Mouse (Mus musculus): Measurements from ENCODE around the gene Vmn2r82. TPM values are rescaled to one million over a fixed set of nuclear protein-coding genes. Genes with fewer than 3 reads are reported as not detected.
"Not testable (repeated sequence)": the region's sequence is repeated elsewhere in the genome, so short reads cannot be mapped to it uniquely, and the experiment has no call there.

Gene Vmn2r82
- polyA plus RNA-seq (2014; fragmentation: Nextera tagmentation; extraction: Ambion mirVana), result not detected in 2 replicates

DNA sequence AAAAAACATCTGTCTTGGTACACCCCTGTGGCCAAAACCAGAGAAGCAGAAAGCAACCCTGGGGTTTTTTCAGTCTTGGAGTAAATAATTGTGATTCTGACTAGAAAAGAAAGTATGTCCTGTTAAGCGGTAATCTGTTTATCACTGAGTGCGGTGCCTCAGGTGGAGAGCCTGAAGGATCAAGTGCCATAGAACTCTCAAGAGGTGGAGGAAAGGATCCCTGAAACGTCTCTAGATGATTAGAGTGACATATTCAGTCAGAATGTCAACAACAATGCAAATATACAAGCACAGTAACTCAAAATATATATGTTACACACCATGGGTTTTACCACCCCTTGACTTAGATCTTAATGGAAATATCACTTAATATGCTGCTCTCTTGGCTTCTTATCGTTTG, at the start of gene Vmn2r82:
Vmn2r82 (plus strand) TSS at position 301 of the 400 bp plus-strand sequence.
- H3K9ac ChIP-seq (ENCODE audit: low read length); DNase-seq (ENCODE audit: low spot score); H3K9me3 ChIP-seq (ENCODE audit: control insufficient read depth, low read length); H3K36me3 ChIP-seq (ENCODE audit: control insufficient read depth, insufficient read depth, low read length); H3K4me2 ChIP-seq (ENCODE audit: low read depth, low read length, severe bottlenecking); H3K4me1 ChIP-seq (replicated peaks; ENCODE audit: control insufficient read depth, insufficient read depth, low read length); H3K27ac ChIP-seq (ENCODE audit: low read depth, low read length); ATAC-seq (replicated peaks; ENCODE audit: low FRiP score); H3K4me3 ChIP-seq (ENCODE audit: low read depth, low read length); H3K27me3 ChIP-seq (ENCODE audit: control insufficient read depth, insufficient read depth, low read length): not testable (repeated sequence)
- 84% methylated on average over 4 of the region's 4 CpGs for WGBS

DNA sequence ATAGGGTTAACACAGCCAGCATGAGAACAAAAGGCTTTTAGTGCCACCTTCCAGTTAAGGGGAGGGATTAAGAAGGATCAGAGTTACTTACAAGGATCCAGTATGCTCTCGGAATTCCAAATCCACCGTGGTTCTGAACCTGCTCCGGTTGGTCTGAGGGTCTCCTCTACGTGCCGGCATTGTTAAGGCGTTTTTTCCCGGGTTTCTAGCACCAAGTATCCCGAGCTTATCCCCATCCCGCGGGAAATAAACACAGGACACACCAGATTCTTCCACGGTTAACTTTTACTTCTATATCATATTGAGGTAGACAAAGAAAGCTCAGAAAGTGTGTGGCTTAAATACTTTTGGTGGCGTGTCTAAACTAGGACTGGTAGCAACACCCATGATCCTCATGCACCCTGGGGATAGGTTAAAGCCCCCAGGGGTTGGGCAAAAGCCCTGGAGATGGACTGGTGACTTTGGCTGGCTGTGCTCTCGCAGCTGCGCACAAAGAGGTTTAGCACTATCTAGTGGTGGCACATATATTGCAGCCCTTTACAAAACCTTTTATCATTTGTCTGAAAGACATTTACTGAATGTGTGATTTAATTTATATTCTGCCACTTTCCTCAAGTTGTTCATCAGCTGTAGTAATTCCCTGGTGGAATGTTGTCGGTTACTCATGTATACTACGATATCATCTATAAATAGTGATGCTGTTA, 34.1 kb upstream of the Vmn2r82 start:
- peak overlapping the region; percentile 26 for H3K4me3 ChIP-seq (ENCODE audit: low read depth, low read length)
- not testable (repeated sequence) for H3K9me3 ChIP-seq (ENCODE audit: control insufficient read depth, low read length); H3K4me1 ChIP-seq (replicated peaks; ENCODE audit: control insufficient read depth, insufficient read depth, low read length); H3K27ac ChIP-seq (ENCODE audit: low read depth, low read length); H3K36me3 ChIP-seq (ENCODE audit: control insufficient read depth, insufficient read depth, low read length); H3K9ac ChIP-seq (ENCODE audit: low read length); H3K27me3 ChIP-seq (ENCODE audit: control insufficient read depth, insufficient read depth, low read length)
- H3K4me2 ChIP-seq (ENCODE audit: low read depth, low read length, severe bottlenecking), result peak overlapping the region; percentile 31; the same call in 1 of the 2 replicates
- ATAC-seq (replicated peaks; ENCODE audit: low FRiP score) (peak; percentile 75), DNase-seq (ENCODE audit: low spot score) (peak; percentile 53)
- WGBS, result 5% methylated on average over 16 of the region's 16 CpGs

DNA sequence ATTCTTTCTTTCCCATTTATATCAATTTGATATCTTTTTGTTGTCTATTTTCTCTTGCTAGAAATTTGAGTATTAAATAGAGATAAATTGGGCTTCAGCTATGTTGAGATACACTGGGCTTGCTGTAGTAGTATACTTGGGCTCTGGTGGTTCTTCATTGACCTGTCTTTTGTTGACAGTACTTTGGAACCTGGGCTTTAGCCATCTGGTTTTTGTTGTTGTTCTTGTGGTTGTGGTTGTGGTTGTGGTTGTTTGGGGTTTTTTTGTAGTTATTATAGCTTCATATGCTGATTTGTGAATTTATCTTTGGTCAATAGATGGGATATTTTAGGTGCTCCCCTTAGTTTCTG, 33.6 kb upstream of the Vmn2r82 start:
- Histone ChIP-seq H3K9ac (ENCODE audit: low read length) (no peak overlapping the region), H3K4me3 (ENCODE audit: low read depth, low read length) (no peak overlapping the region), H3K27ac (ENCODE audit: low read depth, low read length) (no peak overlapping the region), H3K27me3 (ENCODE audit: control insufficient read depth, insufficient read depth, low read length) (no peaks in the 10 kb centered on the region), H3K9me3 (ENCODE audit: control insufficient read depth, low read length) (no peaks in the 10 kb centered on the region), H3K4me2 (ENCODE audit: low read depth, low read length, severe bottlenecking) (no peak overlapping the region), H3K4me1 (replicated peaks; ENCODE audit: control insufficient read depth, insufficient read depth, low read length) (no peaks in the 10 kb centered on the region), H3K36me3 (ENCODE audit: control insufficient read depth, insufficient read depth, low read length) (no peaks in the 10 kb centered on the region)
- ATAC-seq (replicated peaks; ENCODE audit: low FRiP score) (peak; percentile 78), DNase-seq (ENCODE audit: low spot score) (no peak)

DNA sequence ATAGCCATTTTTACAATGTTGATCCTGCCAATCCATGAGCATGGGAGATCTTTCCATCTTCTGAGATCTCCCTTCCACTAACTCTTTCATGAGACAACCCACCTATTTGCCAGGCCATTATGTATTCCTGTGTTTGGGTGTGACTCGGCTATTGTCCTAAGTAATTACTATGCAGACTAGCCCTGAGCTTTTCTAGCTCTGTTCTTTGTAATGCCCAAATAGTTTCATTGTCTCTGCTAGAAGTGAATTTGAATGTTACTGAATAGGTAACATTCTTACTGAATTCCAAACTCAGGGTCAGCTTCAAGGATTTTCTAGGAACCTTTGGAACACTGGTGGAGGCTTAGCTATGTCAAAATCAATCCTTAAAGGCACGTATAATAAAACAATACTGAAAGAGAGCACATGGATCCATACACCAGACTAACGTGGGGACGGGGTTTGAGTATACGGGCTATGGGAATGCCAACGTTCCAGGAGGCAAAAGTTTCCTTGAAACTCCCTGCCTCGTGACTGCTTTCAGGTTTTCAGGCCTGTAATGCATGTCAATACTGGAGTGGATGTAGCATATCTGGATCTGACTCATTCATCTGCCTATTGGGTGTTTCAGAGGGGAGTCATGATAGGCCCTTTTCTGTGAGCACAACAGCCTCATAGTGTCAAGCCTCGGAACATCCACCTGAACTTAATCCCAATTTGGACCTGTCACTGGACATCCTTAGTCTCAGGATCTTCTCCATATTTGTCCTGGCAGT, 43.8 kb downstream of the Vmn2r82 start:
- DNase-seq (ENCODE audit: low spot score); H3K4me2 ChIP-seq (ENCODE audit: low read depth, low read length, severe bottlenecking); H3K27me3 ChIP-seq (ENCODE audit: control insufficient read depth, insufficient read depth, low read length); H3K9ac ChIP-seq (ENCODE audit: low read length); H3K9me3 ChIP-seq (ENCODE audit: control insufficient read depth, low read length); ATAC-seq (replicated peaks; ENCODE audit: low FRiP score); H3K36me3 ChIP-seq (ENCODE audit: control insufficient read depth, insufficient read depth, low read length); H3K4me3 ChIP-seq (ENCODE audit: low read depth, low read length); H3K27ac ChIP-seq (ENCODE audit: low read depth, low read length); H3K4me1 ChIP-seq (replicated peaks; ENCODE audit: control insufficient read depth, insufficient read depth, low read length): not testable (repeated sequence)
- WGBS, result 84% methylated on average over 8 of the region's 8 CpGs

DNA sequence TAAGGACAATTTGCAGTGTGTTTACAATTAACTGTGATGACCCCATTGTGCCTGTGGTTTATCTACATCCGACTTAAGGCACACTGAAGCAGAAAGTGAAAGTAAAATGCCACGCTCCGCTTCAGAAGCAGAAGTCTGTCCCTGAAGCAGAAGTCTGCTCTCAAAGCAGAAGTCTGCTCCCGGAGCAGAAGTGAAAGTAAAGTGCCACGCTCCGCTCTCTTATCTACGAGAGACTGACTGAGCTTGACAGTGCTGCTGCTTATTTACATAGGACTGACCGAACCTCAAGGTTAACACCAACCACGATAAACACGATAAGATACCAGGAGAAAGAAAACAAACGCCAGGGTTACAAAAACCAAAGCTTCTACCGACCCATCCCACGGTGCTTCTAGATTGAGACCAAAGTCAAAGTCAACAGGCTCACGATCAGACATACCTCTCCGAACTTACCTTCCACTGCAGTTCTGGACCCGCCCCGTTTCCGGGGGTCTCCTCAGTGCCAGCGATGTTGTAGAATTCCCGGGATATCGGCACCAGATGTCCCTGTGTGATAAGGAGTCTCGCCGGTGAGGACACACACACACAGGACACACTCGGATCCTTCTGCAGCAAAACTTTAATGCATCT, 60.9 kb downstream of the Vmn2r82 start:
- Histone ChIP-seq H3K4me2 (ENCODE audit: low read depth, low read length, severe bottlenecking) (no peak overlapping the region), H3K4me1 (replicated peaks; ENCODE audit: control insufficient read depth, insufficient read depth, low read length) (no peaks in the 10 kb centered on the region), H3K9ac (ENCODE audit: low read length) (no peak overlapping the region), H3K4me3 (ENCODE audit: low read depth, low read length) (no peak overlapping the region), H3K27ac (ENCODE audit: low read depth, low read length) (no peak overlapping the region), H3K9me3 (ENCODE audit: control insufficient read depth, low read length) (no peaks in the 10 kb centered on the region), H3K27me3 (ENCODE audit: control insufficient read depth, insufficient read depth, low read length) (no peaks in the 10 kb centered on the region), H3K36me3 (ENCODE audit: control insufficient read depth, insufficient read depth, low read length) (no peaks in the 10 kb centered on the region)
- 93% methylated on average over 24 of the region's 24 CpGs for WGBS
- ATAC-seq (replicated peaks; ENCODE audit: low FRiP score) (no peak), DNase-seq (ENCODE audit: low spot score) (no peak)

DNA sequence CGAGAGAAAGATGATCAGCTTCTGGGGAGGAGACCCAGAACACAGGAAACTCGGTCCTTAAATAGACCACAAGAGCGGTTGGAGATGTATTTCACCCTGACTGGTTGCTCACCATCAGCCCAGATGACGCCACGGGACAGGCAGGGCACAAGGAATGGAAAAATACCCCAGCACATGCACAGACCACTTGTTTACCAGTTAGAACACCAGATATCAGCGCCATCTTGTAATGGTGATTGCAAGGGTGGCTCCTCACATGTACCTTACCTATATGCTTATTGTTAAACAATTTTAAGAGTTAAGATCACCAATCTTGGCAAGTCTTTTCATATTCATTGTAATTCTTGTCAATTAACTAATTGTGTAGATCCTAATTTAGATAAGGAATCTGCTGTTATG, 61.5 kb downstream of the Vmn2r82 start:
- WGBS, result 88% methylated on average over 6 of the region's 6 CpGs

DNA sequence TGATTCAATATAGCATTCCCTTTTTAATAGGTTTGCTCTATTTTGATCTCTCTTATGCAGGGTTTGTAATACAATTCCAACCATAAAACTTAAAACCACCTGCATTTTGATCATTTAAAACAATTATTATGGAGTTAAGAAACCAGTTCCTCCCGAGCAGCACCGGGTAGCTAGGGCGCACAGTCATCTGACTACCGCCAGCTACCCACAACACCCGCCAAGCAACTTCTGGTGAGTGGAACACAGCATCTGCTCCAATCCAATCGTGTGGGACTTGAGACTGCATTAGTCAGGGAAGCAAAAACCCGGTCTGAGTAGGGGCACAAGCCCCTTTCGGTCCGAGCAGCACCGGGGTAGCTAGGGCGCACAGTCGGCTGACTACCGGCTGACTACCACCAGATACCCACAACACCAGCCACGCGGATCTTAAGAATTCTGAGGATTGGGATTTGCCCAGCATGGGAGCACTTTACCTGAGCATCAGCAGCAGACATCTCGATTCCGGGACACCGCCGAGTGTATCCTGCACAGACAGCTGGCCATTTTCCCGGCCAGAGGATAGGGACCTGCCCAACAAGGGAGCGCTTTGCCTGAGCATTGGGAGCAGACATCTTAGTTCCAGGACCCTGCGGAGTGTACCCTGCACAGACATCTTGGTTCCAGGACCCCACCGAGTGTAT, 79.0 kb downstream of the Vmn2r82 start:
- not testable (repeated sequence) for ATAC-seq (replicated peaks; ENCODE audit: low FRiP score); H3K4me2 ChIP-seq (ENCODE audit: low read depth, low read length, severe bottlenecking); H3K9me3 ChIP-seq (ENCODE audit: control insufficient read depth, low read length); H3K4me3 ChIP-seq (ENCODE audit: low read depth, low read length); H3K27ac ChIP-seq (ENCODE audit: low read depth, low read length); H3K27me3 ChIP-seq (ENCODE audit: control insufficient read depth, insufficient read depth, low read length); H3K4me1 ChIP-seq (replicated peaks; ENCODE audit: control insufficient read depth, insufficient read depth, low read length); DNase-seq (ENCODE audit: low spot score); H3K36me3 ChIP-seq (ENCODE audit: control insufficient read depth, insufficient read depth, low read length); H3K9ac ChIP-seq (ENCODE audit: low read length)
- 86% methylated on average over 23 of the region's 23 CpGs for WGBS

More for the DNA sequence above, 61.5 kb downstream of the Vmn2r82 start:
- H3K9ac ChIP-seq (ENCODE audit: low read length); DNase-seq (ENCODE audit: low spot score); H3K4me1 ChIP-seq (replicated peaks; ENCODE audit: control insufficient read depth, insufficient read depth, low read length); H3K4me2 ChIP-seq (ENCODE audit: low read depth, low read length, severe bottlenecking); H3K9me3 ChIP-seq (ENCODE audit: control insufficient read depth, low read length); H3K4me3 ChIP-seq (ENCODE audit: low read depth, low read length); ATAC-seq (replicated peaks; ENCODE audit: low FRiP score); H3K27ac ChIP-seq (ENCODE audit: low read depth, low read length); H3K36me3 ChIP-seq (ENCODE audit: control insufficient read depth, insufficient read depth, low read length); H3K27me3 ChIP-seq (ENCODE audit: control insufficient read depth, insufficient read depth, low read length): not testable (repeated sequence)

All from forebrain, embryonic 11.5 days (tissue).